Mouse (Mus musculus): ENCODE data around the gene Il1r1. TPM values are rescaled to one million over a fixed set of nuclear protein-coding genes. Genes with fewer than 3 reads are reported as not detected.

The Il1r1 gene
- total RNA-seq, 1 experiment from 2014 or later: 0.23 TPM

DNA sequence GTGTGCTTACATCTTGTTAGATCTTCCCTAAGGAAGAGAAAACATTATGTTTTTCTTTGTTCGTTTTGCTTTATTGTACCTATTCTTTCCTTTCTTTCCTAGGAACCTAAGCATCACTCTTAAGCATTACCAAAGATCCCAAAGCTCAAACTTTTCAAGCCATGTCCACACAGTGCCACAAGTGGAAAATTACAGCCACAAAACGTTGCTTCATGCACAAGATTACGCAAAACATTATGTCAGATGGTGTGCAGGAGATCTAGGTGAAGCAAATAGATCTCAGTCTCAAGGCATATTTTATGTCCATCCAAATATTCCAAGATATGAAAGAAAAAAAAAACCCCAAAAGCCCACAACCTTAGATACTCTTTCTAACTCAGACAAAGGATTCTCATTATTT is 4.2 kb downstream of the Il1r1 start:
- no peak for ATAC-seq (ENCODE audit: extremely low read depth, insufficient number of reproducible peaks, low FRiP score, poor library complexity, severe bottlenecking)

DNA sequence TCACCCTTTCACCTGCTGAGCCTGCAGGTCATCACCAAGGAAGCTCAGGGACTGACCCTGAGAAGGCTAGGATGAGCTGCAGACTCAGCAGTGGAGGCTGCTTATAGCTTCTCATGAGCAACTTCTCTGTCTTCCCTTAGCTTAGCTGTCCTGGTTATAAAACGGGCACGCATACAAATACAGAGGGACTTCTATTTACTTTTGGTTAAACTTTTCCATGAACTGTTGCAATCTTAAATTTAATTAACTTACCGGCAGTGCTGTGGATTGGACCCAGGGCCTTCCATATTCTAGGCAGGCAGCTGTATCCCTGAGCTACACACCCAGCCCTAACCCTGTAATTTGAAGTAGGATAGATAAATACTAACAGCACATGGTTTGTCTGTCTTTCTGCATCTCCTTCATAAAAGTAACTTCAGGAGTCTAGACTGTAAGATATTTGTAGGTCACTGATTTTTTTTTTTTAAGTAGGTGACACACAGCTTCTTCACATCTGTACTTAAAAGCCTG is 4.9 kb downstream of the Il1r1 start:
- no peak for ATAC-seq (ENCODE audit: extremely low read depth, insufficient number of reproducible peaks, low FRiP score, poor library complexity, severe bottlenecking)

- ATAC-seq (ENCODE audit: extremely low read depth, insufficient number of reproducible peaks, low FRiP score, poor library complexity, severe bottlenecking): peak; percentile 36; the same call in 1 of the 2 replicates
These were observed 5.5 kb downstream of the Il1r1 start for GRCm38 (mm10) chr1:40230336-40230735.

DNA sequence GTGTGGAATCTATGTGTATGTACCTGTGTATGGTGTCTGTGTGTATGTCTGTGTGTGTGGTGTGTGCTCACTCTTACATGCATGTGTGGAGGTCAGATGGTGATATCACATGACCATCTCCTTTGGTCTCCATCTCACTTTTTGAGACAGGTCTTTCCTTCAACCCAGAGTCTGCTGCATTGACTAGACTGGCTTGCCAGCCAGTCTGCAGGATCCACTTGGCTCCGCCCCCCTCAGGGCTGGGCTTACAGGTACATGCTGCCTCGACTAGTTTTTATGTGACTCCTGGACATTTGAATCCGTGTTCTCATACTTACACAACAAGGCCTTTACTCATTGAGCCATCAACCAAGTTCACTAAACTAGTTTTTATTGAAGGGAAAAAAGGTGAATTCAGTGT is 6.2 kb downstream of the Il1r1 start:
- no peak for ATAC-seq (ENCODE audit: extremely low read depth, insufficient number of reproducible peaks, low FRiP score, poor library complexity, severe bottlenecking)

DNA sequence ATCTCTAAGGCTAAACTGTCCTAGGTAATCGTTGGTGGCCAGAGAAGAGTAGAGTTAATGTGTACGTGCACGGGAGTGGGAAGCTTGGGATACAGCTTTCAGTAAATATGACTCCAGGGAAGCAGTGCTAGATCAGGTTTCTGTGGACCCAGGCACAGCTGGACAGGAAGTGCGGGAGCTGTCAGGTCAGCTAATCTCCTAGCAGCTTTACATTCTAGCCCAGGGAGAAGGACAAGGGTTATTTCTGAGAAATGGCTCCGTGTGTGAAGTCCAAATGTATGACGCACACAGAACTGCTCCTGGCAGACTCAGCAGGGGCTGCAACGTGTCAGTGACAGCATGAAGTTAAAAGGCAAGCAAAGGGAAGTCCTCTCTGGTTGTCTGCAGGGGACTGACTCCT is 8.3 kb downstream of the Il1r1 start:
- no peak for ATAC-seq (ENCODE audit: extremely low read depth, insufficient number of reproducible peaks, low FRiP score, poor library complexity, severe bottlenecking)

GRCm38 (mm10) chr1:40233621-40234020 is 8.7 kb downstream of the Il1r1 start:
- ATAC-seq (ENCODE audit: extremely low read depth, insufficient number of reproducible peaks, low FRiP score, poor library complexity, severe bottlenecking): no peak

DNA sequence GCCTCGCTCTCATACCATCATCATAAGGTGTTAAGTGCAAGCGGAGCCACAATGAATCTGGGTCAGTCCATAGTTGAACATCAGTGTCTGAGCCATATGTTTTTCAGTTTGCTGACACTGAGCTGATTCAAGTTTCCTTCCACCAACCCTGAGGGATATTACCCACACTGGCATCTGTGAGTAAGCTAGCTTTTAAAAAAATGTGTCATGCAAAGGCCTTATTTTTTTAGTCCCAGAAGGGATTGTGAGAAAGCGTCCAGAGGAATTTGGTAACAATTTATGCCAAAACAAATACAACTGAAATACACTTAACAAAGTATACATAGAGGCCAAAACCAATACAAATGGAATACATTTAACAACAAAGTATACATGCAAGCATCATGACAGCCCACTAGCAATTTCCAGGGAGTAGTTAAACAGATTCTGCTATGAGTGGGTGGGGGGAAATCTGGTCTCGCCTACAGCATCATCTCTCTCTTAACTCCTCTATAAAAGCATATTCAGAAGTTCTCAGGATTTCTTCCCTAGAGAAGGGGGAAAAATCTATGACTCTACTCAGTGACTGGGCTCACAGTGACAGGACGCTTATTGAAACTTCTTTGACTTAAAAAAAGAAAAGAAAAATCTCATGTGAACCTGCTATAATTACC is 10.8 kb downstream of the Il1r1 start:
- no peak for ATAC-seq (ENCODE audit: extremely low read depth, insufficient number of reproducible peaks, low FRiP score, poor library complexity, severe bottlenecking)

DNA sequence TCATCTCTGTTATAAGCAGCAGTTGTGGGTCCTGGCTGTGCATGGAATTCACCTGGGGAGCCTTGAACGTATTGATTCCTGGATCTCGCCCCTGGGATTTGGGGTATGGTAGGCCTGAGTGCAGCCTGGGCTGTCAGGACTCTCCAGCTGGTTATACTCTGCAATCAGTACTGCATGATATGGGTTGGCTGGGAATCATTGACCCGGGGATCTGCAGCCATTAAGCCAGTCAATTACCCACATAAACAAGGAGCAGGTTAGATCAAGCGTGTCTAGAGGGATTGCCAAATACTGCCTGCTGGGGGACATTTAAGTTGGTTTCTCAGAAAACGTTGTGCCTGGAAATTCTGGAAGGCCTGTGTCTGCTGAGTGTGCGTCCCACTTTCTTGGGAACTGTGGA is 11.8 kb downstream of the Il1r1 start:
- ATAC-seq (ENCODE audit: extremely low read depth, insufficient number of reproducible peaks, low FRiP score, poor library complexity, severe bottlenecking): no peak

GRCm38 (mm10) chr1:40237094-40237493 is 12.2 kb downstream of the Il1r1 start:
- ATAC-seq (ENCODE audit: extremely low read depth, insufficient number of reproducible peaks, low FRiP score, poor library complexity, severe bottlenecking): no peak

GRCm38 (mm10) chr1:40240353-40241092 is 15.6 kb downstream of the Il1r1 start:
- ATAC-seq (ENCODE audit: extremely low read depth, insufficient number of reproducible peaks, low FRiP score, poor library complexity, severe bottlenecking): peak; percentile 36; the same call in 1 of the 2 replicates

- no peak for ATAC-seq (ENCODE audit: extremely low read depth, insufficient number of reproducible peaks, low FRiP score, poor library complexity, severe bottlenecking)
These were observed 17.8 kb downstream of the Il1r1 start for GRCm38 (mm10) chr1:40242717-40243116.

GRCm38 (mm10) chr1:40243561-40243998 is 18.7 kb downstream of the Il1r1 start:
- ATAC-seq (ENCODE audit: extremely low read depth, insufficient number of reproducible peaks, low FRiP score, poor library complexity, severe bottlenecking): no peak

- ATAC-seq (ENCODE audit: extremely low read depth, insufficient number of reproducible peaks, low FRiP score, poor library complexity, severe bottlenecking): no peak
These were observed 25.5 kb downstream of the Il1r1 start for GRCm38 (mm10) chr1:40250425-40250824.

- no peak for ATAC-seq (ENCODE audit: extremely low read depth, insufficient number of reproducible peaks, low FRiP score, poor library complexity, severe bottlenecking)
These were observed 27.6 kb downstream of the Il1r1 start for GRCm38 (mm10) chr1:40252507-40252906.

DNA sequence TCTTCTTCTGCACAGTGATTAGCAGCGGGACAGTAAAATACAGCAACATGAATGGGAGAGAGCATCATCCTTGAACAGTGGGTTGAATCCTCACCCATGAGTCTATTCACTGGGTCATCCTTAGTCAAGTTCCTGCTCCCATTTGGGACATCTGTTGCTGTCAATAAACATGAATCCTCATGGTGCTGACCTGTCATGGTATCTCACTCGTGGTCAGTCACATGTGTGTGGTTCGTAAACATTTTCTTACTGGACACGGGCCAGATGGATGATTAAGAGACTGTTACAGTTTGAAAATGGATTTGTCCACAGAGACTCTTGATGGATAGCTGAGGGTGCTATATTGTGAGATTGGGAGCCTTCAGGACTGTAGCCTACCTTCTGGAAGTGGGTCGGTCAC is 29.1 kb downstream of the Il1r1 start:
- no peak for ATAC-seq (ENCODE audit: extremely low read depth, insufficient number of reproducible peaks, low FRiP score, poor library complexity, severe bottlenecking)

GRCm38 (mm10) chr1:40254347-40255057 is 29.6 kb downstream of the Il1r1 start:
- ATAC-seq (ENCODE audit: extremely low read depth, insufficient number of reproducible peaks, low FRiP score, poor library complexity, severe bottlenecking): no peak

DNA sequence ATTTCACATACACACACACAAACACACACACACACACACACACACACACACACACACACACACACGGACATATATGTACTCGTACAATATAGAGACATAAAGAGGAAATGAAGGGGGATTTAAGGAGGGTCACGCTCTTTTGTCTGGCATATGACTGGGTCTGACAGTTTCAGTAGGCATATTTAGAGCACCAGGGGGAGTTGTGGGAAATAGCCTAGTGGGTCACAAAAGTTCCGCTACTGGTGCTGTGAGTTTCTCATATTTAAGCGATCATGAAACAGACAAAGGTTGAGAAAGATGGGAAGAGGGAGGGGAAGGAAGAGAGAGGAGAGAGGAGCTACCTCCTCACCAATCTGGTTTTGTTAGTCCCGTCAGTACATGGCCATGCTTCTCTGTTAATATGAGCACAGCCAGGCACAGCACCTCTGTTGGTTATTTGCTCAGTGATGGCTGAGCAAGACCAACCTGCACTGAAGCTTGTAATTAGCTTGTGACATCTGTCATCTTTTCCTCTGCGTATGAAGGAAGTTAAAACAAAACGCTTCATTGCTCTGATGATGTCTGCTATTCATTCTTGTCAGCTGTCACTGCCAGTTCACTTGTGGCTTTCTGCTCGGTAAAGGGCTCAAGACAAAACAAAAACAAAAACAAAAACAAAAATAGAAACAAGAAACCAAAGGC is 37.7 kb downstream of the Il1r1 start:
- ATAC-seq (ENCODE audit: extremely low read depth, insufficient number of reproducible peaks, low FRiP score, poor library complexity, severe bottlenecking): peak; percentile 59; the same call in 1 of the 2 replicates

DNA sequence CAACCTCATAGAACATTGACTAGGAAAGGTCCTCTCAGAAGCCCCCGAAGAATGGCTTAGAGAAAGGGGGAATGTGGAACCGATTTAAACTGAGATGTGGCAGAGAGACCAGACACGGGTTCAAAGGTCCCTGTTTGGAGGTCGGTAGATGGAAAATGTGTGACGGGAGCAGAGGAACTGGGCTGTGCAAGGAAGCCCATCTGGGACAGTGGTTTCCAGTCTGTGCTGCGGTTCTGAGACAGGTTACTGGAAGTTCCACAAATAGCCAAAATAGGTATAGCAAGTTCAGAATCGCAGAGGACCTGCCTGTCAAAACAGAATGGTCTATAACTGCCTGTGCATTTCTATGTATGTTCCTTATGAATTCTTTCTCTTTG is 38.2 kb downstream of the Il1r1 start:
- ATAC-seq (ENCODE audit: extremely low read depth, insufficient number of reproducible peaks, low FRiP score, poor library complexity, severe bottlenecking): no peak

DNA sequence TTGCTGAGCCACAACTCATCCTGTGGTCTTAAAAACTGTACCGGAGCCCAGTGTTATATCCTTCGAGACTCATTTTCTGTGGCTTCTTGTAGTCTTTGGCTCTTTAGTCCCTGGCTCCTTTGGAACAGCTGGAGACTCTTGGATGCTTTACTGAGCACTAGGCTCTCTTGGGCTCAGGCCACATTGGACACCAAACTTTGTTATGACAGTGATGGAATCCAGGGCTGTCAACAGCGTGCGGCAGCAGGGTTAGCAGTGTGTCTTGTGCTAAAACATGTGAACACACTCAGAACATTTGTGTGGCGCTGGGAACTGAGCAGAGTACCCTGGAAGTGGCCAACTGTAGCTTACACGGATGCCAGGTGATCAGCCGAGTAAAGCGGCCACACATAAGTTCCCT is 38.8 kb downstream of the Il1r1 start:
- ATAC-seq (ENCODE audit: extremely low read depth, insufficient number of reproducible peaks, low FRiP score, poor library complexity, severe bottlenecking): no peak
